8 mouse cellular contexts compared by ENCODE assay signal in genomic region chr8:105533892-105534329, GRCm38 (mm10). TPM values are rescaled to one million over a fixed set of nuclear protein-coding genes. Genes with fewer than 3 reads are reported as not detected.
A peak's percentile ranks its signal among the peaks of the same experiment; 100 is the strongest.
DNase-seq lines count a peak whose midpoint lies in the region; ATAC-seq and TF ChIP-seq lines count a peak whose summit lies in the region.

No protein-coding gene starts in this region.

- peaks cover 81% of the 10 kb centered on the region for H3K36me3 ChIP-seq in E14TG2a.4 (ENCODE audit: insufficient read depth, low read length)
- H3K36me3 ChIP-seq in embryonic facial prominence, embryonic 12.5 days, result peaks cover 33% of the 10 kb centered on the region
- peaks cover 15% of the 10 kb centered on the region; the same call in 1 of the 2 replicates for H3K36me3 ChIP-seq in heart, embryonic 11.5 days (ENCODE audit: control insufficient read depth, insufficient read depth, low read length)
- peaks cover 28% of the 10 kb centered on the region for H3K36me3 ChIP-seq in kidney, embryonic 16.5 days (ENCODE audit: insufficient read depth, low read length)
- H3K36me3 ChIP-seq in lung, embryonic 14.5 days (ENCODE audit: insufficient read depth), result peaks cover 47% of the 10 kb centered on the region

- peaks cover 36% of the 10 kb centered on the region for H3K4me1 ChIP-seq in E14TG2a.4 (replicated peaks; ENCODE audit: low read depth, low read length)
- H3K4me1 ChIP-seq in embryonic facial prominence, embryonic 12.5 days, result peaks cover 8% of the 10 kb centered on the region
- peaks cover 20% of the 10 kb centered on the region for H3K4me1 ChIP-seq in heart, embryonic 11.5 days (ENCODE audit: control insufficient read depth, insufficient read depth, low read length)
- peaks cover 38% of the 10 kb centered on the region for H3K4me1 ChIP-seq in kidney, embryonic 16.5 days (ENCODE audit: insufficient read depth, low read length)
- H3K4me1 ChIP-seq in lung, embryonic 14.5 days (ENCODE audit: insufficient read depth), result peaks cover 11% of the 10 kb centered on the region

- ATAC-seq in embryonic facial prominence, embryonic 12.5 days (ENCODE audit: insufficient number of reproducible peaks, insufficient read depth, low FRiP score, low TSS enrichment), result no peak
- ATAC-seq in heart, embryonic 11.5 days (replicated peaks; ENCODE audit: insufficient number of reproducible peaks, low FRiP score, low TSS enrichment), result peak; percentile 55; the same call in 1 of the 2 replicates
- ATAC-seq in kidney, embryonic 16.5 days (ENCODE audit: low FRiP score, low TSS enrichment), result peak; percentile 74
- ATAC-seq in lung, embryonic 14.5 days (ENCODE audit: insufficient read depth), result peak; percentile 92

- no peaks in the 10 kb centered on the region for H3K9me3 ChIP-seq in E14TG2a.4 (ENCODE audit: low read length)
- H3K9me3 ChIP-seq in embryonic facial prominence, embryonic 12.5 days, result no peaks in the 10 kb centered on the region
- H3K9me3 ChIP-seq in heart, embryonic 11.5 days (replicated peaks; ENCODE audit: control insufficient read depth, low read length), result no peaks in the 10 kb centered on the region
- H3K9me3 ChIP-seq in kidney, embryonic 16.5 days (ENCODE audit: low read length), result no peaks in the 10 kb centered on the region
- H3K9me3 ChIP-seq in lung, embryonic 14.5 days (ENCODE audit: low read depth, low read length), result no peaks in the 10 kb centered on the region

- peak; percentile 72 for TF ChIP-seq CTCF in E14TG2a.4 (conservative IDR thresholded peaks at IDR 0.05; ENCODE audit: low read length)
- peak; percentile 89 for TF ChIP-seq CTCF in lung, embryonic 14.5 days (IDR thresholded peaks at IDR 0.05; ENCODE audit: low read depth)

- H3K4me3 ChIP-seq in E14TG2a.4 (replicated peaks; ENCODE audit: low read length), result no peak overlapping the region
- no peak overlapping the region for H3K4me3 ChIP-seq in embryonic facial prominence, embryonic 12.5 days
- H3K4me3 ChIP-seq in heart, embryonic 11.5 days (ENCODE audit: low read depth, low read length), result no peak overlapping the region
- no peak overlapping the region for H3K4me3 ChIP-seq in kidney, embryonic 16.5 days (ENCODE audit: low read length)
- no peak overlapping the region for H3K4me3 ChIP-seq in lung, embryonic 14.5 days (ENCODE audit: low read depth, low read length)

- peak overlapping the region; percentile 27; the same call in 1 of the 2 replicates for H3K9ac ChIP-seq in embryonic facial prominence, embryonic 12.5 days
- 0 out of 2 replicates have a peak overlapping the region, but pooled peaks have one; percentile 28 for H3K9ac ChIP-seq in heart, embryonic 11.5 days (ENCODE audit: low read depth, low read length)
- H3K9ac ChIP-seq in kidney, embryonic 16.5 days (replicated peaks; ENCODE audit: low read length), result peak overlapping the region; percentile 26; the same call in 1 of the 2 replicates
- H3K9ac ChIP-seq in lung, embryonic 14.5 days, result peak overlapping the region; percentile 6; the same call in 1 of the 2 replicates

- WGBS in embryonic facial prominence, embryonic 12.5 days, result 4% methylated on average over 1 of the region's 1 CpGs
- WGBS in heart, embryonic 11.5 days (ENCODE audit: insufficient replicate concordance), result 4% methylated on average over 1 of the region's 1 CpGs
- WGBS in kidney, embryonic 16.5 days, result 0% methylated on average over 1 of the region's 1 CpGs
- WGBS in lung, embryonic 14.5 days, result 0% methylated on average over 1 of the region's 1 CpGs

- H3K27me3 ChIP-seq in E14TG2a.4 (ENCODE audit: insufficient read depth, low read length), result no peaks in the 10 kb centered on the region
- no peaks in the 10 kb centered on the region for H3K27me3 ChIP-seq in embryonic facial prominence, embryonic 12.5 days
- no peaks in the 10 kb centered on the region for H3K27me3 ChIP-seq in heart, embryonic 11.5 days (ENCODE audit: control insufficient read depth, insufficient read depth, low read length)
- H3K27me3 ChIP-seq in kidney, embryonic 16.5 days (ENCODE audit: insufficient read depth, low read length), result no peaks in the 10 kb centered on the region
- no peaks in the 10 kb centered on the region for H3K27me3 ChIP-seq in lung, embryonic 14.5 days (ENCODE audit: insufficient read depth, low read length)

- 0 out of 2 replicates have a peak overlapping the region, but pooled peaks have one; percentile 60 for H3K27ac ChIP-seq in embryonic facial prominence, embryonic 12.5 days
- peak overlapping the region; percentile 75 for H3K27ac ChIP-seq in heart, embryonic 11.5 days (ENCODE audit: low read depth, low read length)
- H3K27ac ChIP-seq in kidney, embryonic 16.5 days (ENCODE audit: low read length), result peak overlapping the region; percentile 84
- peak overlapping the region; percentile 92 for H3K27ac ChIP-seq in lung, embryonic 14.5 days (ENCODE audit: low read depth)

- H3K4me2 ChIP-seq in embryonic facial prominence, embryonic 12.5 days (replicated peaks), result no peak overlapping the region
- no peak overlapping the region for H3K4me2 ChIP-seq in heart, embryonic 11.5 days
- no peak overlapping the region for H3K4me2 ChIP-seq in kidney, embryonic 16.5 days (replicated peaks; ENCODE audit: low read depth, low read length)
- peak overlapping the region; percentile 19; the same call in 1 of the 2 replicates for H3K4me2 ChIP-seq in lung, embryonic 14.5 days

- peak; percentile 69 for DNase-seq in adrenal gland, adult 2 months
- DNase-seq in lung, embryonic 14.5 days, result peak; percentile 91
- DNase-seq in ovary, postnatal 36 days (ENCODE audit: low spot score), result peak; percentile 78
- DNase-seq in yolk sac, embryonic 10.5 days (ENCODE audit: low spot score), result peak; percentile 66

RNA-seq across cellular contexts. Expression of gene Hsd11b2, which starts 15.4 kb away (rescaled TPM):
- under 1 TPM; 0.14 to 0.35 TPM for total RNA-seq in adrenal gland, adult 2 months (2021)
- 1.2 and 2.2 TPM in 2 replicates for polyA plus RNA-seq in adrenal gland, adult 2 months (2012; rRNA removed)
- 6.1 and 6.6 TPM in 2 replicates for polyA plus RNA-seq in embryonic facial prominence, embryonic 12.5 days (2016; fragmentation: Nextera tagmentation; extraction: Ambion mirVana)
- 6.4 and 8.2 TPM in 2 replicates for polyA plus RNA-seq in heart, embryonic 11.5 days (2014; fragmentation: Nextera tagmentation; extraction: Ambion mirVana)
- 39.3 and 39.9 TPM in 2 replicates for polyA plus RNA-seq in kidney, embryonic 16.5 days (2015; fragmentation: Nextera tagmentation; extraction: Ambion mirVana)
- polyA plus RNA-seq in lung, embryonic 14.5 days (2014; fragmentation: Nextera tagmentation; extraction: Ambion mirVana), result 4.8 and 5.9 TPM in 2 replicates

RNA-seq across cellular contexts. Expression of gene Atp6v0d1, which starts 31.9 kb away (rescaled TPM):
- total RNA-seq in adrenal gland, adult 2 months (2021), result 100 to 1,000 TPM; 113 to 118 TPM
- 77.6 and 80.3 TPM in 2 replicates for polyA plus RNA-seq in adrenal gland, adult 2 months (2012; rRNA removed)
- 75.4 and 84.3 TPM in 2 replicates for polyA plus RNA-seq in embryonic facial prominence, embryonic 12.5 days (2016; fragmentation: Nextera tagmentation; extraction: Ambion mirVana)
- polyA plus RNA-seq in heart, embryonic 11.5 days (2014; fragmentation: Nextera tagmentation; extraction: Ambion mirVana), result 80.7 and 86.3 TPM in 2 replicates
- 106 and 111 TPM in 2 replicates for polyA plus RNA-seq in kidney, embryonic 16.5 days (2015; fragmentation: Nextera tagmentation; extraction: Ambion mirVana)
- 74.6 and 81.0 TPM in 2 replicates for polyA plus RNA-seq in lung, embryonic 14.5 days (2014; fragmentation: Nextera tagmentation; extraction: Ambion mirVana)

RNA-seq across cellular contexts. Expression of gene Zdhhc1, which starts 37.2 kb away (rescaled TPM):
- 10 to 100 TPM; 13.8 to 19.2 TPM for total RNA-seq in adrenal gland, adult 2 months (2021)
- polyA plus RNA-seq in adrenal gland, adult 2 months (2012; rRNA removed), result 53.3 and 62.5 TPM in 2 replicates
- polyA plus RNA-seq in embryonic facial prominence, embryonic 12.5 days (2016; fragmentation: Nextera tagmentation; extraction: Ambion mirVana), result 38.3 and 41.8 TPM in 2 replicates
- polyA plus RNA-seq in heart, embryonic 11.5 days (2014; fragmentation: Nextera tagmentation; extraction: Ambion mirVana), result 15.0 and 17.1 TPM in 2 replicates
- polyA plus RNA-seq in kidney, embryonic 16.5 days (2015; fragmentation: Nextera tagmentation; extraction: Ambion mirVana), result 49.6 and 51.1 TPM in 2 replicates
- polyA plus RNA-seq in lung, embryonic 14.5 days (2014; fragmentation: Nextera tagmentation; extraction: Ambion mirVana), result 40.0 and 41.9 TPM in 2 replicates
